Mouse (Mus musculus): ENCODE data around the gene Dtd2.

Dtd2 gene

GRCm38 (mm10) chr12:52005877-52006632 lies at the start of gene Dtd2:
TSS of gene Dtd2 (minus strand) at chr12:52006501.
- in situ Hi-C loops (cut with MboI, MseI), result loop anchor here (10.0 kb wide), 3 partner anchors 181 to 499 kb away; partner anchors contain the start of genes Arhgap5 and Hectd1

GRCm38 (mm10) chr12:52049324-52049723 lies 43.0 kb upstream of the Dtd2 start:
- in situ Hi-C loops (cut with MboI, MseI), result loop anchor here (25.0 kb wide), 1 partner anchor 788 kb away; no protein-coding TSS in a partner anchor

- in situ Hi-C loops (cut with MboI, MseI), result loop anchor here (25.0 kb wide), 1 partner anchor 791 kb away; no protein-coding TSS in a partner anchor
These were observed 40.1 kb upstream of the Dtd2 start for GRCm38 (mm10) chr12:52046371-52046770.

GRCm38 (mm10) chr12:52042818-52043336 lies 36.6 kb upstream of the Dtd2 start:
- in situ Hi-C loops (cut with MboI, MseI), result loop anchor here (25.0 kb wide), 1 partner anchor 794 kb away; no protein-coding TSS in a partner anchor

GRCm38 (mm10) chr12:52038352-52038751 lies 32.1 kb upstream of the Dtd2 start:
- in situ Hi-C loops (cut with MboI, MseI), result loop anchor here (25.0 kb wide), 1 partner anchor 799 kb away; no protein-coding TSS in a partner anchor

- in situ Hi-C loops (cut with MboI, MseI), result loop anchor here (25.0 kb wide), 1 partner anchor 802 kb away; no protein-coding TSS in a partner anchor
These were observed 28.7 kb upstream of the Dtd2 start for GRCm38 (mm10) chr12:52034956-52035355.

GRCm38 (mm10) chr12:52032276-52032675 lies 26.0 kb upstream of the Dtd2 start:
- in situ Hi-C loops (cut with MboI, MseI), result loop anchor here (25.0 kb wide), 1 partner anchor 805 kb away; no protein-coding TSS in a partner anchor

- in situ Hi-C loops (cut with MboI, MseI), result loop anchor here (25.0 kb wide), 1 partner anchor 809 kb away; no protein-coding TSS in a partner anchor
These were observed 21.7 kb upstream of the Dtd2 start, which contains the start of gene Gpr33 for GRCm38 (mm10) chr12:52027963-52028362. TSS of gene Gpr33 (minus strand) at chr12:52028063.

- in situ Hi-C loops (cut with MboI, MseI), result no loop called here
These were observed 8.3 kb upstream of the Dtd2 start for GRCm38 (mm10) chr12:52014494-52015029.

- in situ Hi-C loops (cut with MboI, MseI), result no loop called here
These were observed 7.7 kb upstream of the Dtd2 start for GRCm38 (mm10) chr12:52014044-52014443.

- in situ Hi-C loops (cut with MboI, MseI), result no loop called here
These were observed 7.0 kb upstream of the Dtd2 start for GRCm38 (mm10) chr12:52013274-52013673.

- in situ Hi-C loops (cut with MboI, MseI), result no loop called here
These were observed 5.9 kb upstream of the Dtd2 start for GRCm38 (mm10) chr12:52012159-52012558.

GRCm38 (mm10) chr12:52010630-52010961 lies 4.3 kb upstream of the Dtd2 start:
- in situ Hi-C loops (cut with MboI, MseI), result no loop called here

- in situ Hi-C loops (cut with MboI, MseI), result loop anchor here (10.0 kb wide), 3 partner anchors 185 to 495 kb away; partner anchors contain the start of genes Arhgap5 and Hectd1
These were observed 3.8 kb upstream of the Dtd2 start for GRCm38 (mm10) chr12:52009928-52010629.

GRCm38 (mm10) chr12:52006633-52006994 lies 313 bp upstream of the Dtd2 start:
- in situ Hi-C loops (cut with MboI, MseI), result loop anchor here (10.0 kb wide), 3 partner anchors 182 to 498 kb away; partner anchors contain the start of genes Arhgap5 and Hectd1

- in situ Hi-C loops (cut with MboI, MseI), result loop anchor here (10.0 kb wide), 3 partner anchors 178 to 502 kb away; partner anchors contain the start of genes Arhgap5 and Hectd1
These were observed 3.6 kb downstream of the Dtd2 start for GRCm38 (mm10) chr12:52002746-52003145.

GRCm38 (mm10) chr12:52001544-52001943 lies 4.8 kb downstream of the Dtd2 start:
- in situ Hi-C loops (cut with MboI, MseI), result loop anchor here (10.0 kb wide), 3 partner anchors 177 to 503 kb away; partner anchors contain the start of genes Arhgap5 and Hectd1

- in situ Hi-C loops (cut with MboI, MseI), result no loop called here
These were observed 7.9 kb downstream of the Dtd2 start for GRCm38 (mm10) chr12:51998366-51998932.

GRCm38 (mm10) chr12:51995738-51996536 lies 10.4 kb downstream of the Dtd2 start:
- in situ Hi-C loops (cut with MboI, MseI), result no loop called here

GRCm38 (mm10) chr12:51990629-51991028 lies 15.7 kb downstream of the Dtd2 start:
- in situ Hi-C loops (cut with MboI, MseI), result no loop called here
